Mouse (Mus musculus): ENCODE data around the gene Serpinb6a. TPM values are rescaled to one million over a fixed set of nuclear protein-coding genes. Genes with fewer than 3 reads are reported as not detected.

Gene Serpinb6a
- 323 TPM for polyA plus RNA-seq (2012; fragmentation: generic; extraction: Trizol)
- long read RNA-seq, experiment 1, transcript Serpinb6a-202 (7 exons, 1,547 nt) = major isoform, 344 of 525 reads
- long read RNA-seq, experiment 1, partial matches to known transcripts = 69 of 525 reads
- long read RNA-seq, experiment 1, other reads (novel, unspliced or antisense) = 108 of 525 reads
- long read RNA-seq, experiment 2, transcript Serpinb6a-202 (7 exons, 1,547 nt) = major isoform, 1,008 of 1,117 reads
- long read RNA-seq, experiment 2, transcript Serpinb6a-203 (8 exons, 1,504 nt) = minor isoform, 9 of 1,117 reads
- long read RNA-seq, experiment 2, partial matches to known transcripts = 37 of 1,117 reads
- long read RNA-seq, experiment 2, other reads (novel, unspliced or antisense) = 61 of 1,117 reads

DNA sequence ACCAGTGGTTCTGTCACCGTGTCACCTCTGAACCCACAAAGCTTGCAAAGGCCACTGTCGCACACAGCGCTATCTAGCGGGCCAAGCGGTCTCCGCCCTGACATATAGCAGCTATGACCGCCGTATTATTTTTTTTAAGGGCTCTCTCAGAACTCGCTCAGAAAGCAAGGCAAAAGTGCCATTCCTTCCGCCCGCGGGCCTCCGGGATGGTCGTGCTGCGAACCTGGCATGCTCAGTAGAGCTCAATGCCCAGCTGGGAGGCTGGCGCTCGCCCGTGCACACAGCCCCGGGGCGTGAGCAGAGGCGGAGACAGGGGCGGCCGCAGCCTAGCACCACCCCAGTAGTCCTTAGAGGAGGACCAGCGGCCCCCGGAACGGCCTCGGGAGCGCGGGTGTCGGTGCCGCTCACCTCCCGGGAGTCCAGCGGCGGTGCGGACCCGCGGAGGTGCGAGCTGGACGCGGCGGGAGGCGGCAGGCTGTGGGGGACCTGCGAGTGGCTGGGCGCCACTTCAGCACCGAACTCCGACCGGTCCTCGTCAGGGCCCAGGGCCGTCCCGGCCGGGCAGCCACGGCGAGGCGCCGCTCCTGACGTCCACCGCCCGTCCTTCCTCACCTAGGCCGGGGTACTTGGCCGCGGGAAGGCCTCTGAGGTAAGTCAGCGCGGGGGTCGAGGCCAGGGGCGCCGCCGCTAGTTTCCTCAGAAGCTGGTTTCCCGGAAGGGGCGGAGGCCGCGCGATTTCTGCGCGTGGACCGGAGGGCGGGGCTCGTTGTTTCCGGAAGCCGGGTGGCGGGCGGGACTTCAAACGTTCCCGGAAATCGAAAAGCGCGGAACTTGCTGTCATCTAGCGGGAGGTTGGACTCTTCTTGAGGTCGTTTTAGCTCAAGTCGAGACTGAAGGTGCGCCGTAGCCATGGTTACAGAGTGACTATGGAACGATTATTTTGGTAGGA lies at the start of gene Serpinb6a, which contains the start of gene Ripk1:
Gene Serpinb6a (minus strand): TSS at position 737 of the 949 bp plus-strand sequence.
Gene Ripk1 (plus strand): TSS at position 306 of the 949 bp plus-strand sequence.
- H3K79me3 ChIP-seq (ENCODE audit: low read depth) = peaks cover 31% of the 10 kb centered on the region
- H3K27me3 ChIP-seq (ENCODE audit: control insufficient read depth, insufficient read depth, insufficient read length) = no peaks in the 10 kb centered on the region
- peak within 1 kb of the TSS; percentile 75 for H3ac ChIP-seq (ENCODE audit: control insufficient read depth, insufficient read length, low read depth)
- H3K4me3 ChIP-seq (ENCODE audit: insufficient read depth, poor library complexity, severe bottlenecking) = peak within 1 kb of the TSS; percentile 87
- H3K79me2 ChIP-seq (ENCODE audit: control insufficient read depth, insufficient read depth) = peaks cover 47% of the 10 kb centered on the region
- TF ChIP-seq MAX (IDR thresholded peaks at IDR 0.05) (peak; percentile 75), CEBPB (IDR thresholded peaks at IDR 0.05; ENCODE audit: low read depth) (no peak), CTCF (IDR thresholded peaks at IDR 0.05; ENCODE audit: control insufficient read depth, insufficient read depth, insufficient read length) (no peak)
- peaks cover 4% of the 10 kb centered on the region for H3K36me3 ChIP-seq (ENCODE audit: control insufficient read depth, insufficient read depth)

GRCm38 (mm10) chr13:34051692-34052091 lies 49.1 kb upstream of the Serpinb6a start:
- Histone ChIP-seq H3K4me3 (ENCODE audit: insufficient read depth, poor library complexity, severe bottlenecking) (no peak overlapping the region), H3K79me2 (ENCODE audit: control insufficient read depth, insufficient read depth) (no peaks in the 10 kb centered on the region), H3K36me3 (ENCODE audit: control insufficient read depth, insufficient read depth) (no peaks in the 10 kb centered on the region), H3ac (ENCODE audit: control insufficient read depth, insufficient read length, low read depth) (no peak overlapping the region), H3K27me3 (ENCODE audit: control insufficient read depth, insufficient read depth, insufficient read length) (no peaks in the 10 kb centered on the region), H3K79me3 (ENCODE audit: low read depth) (no peaks in the 10 kb centered on the region)
- TF ChIP-seq MYOG (IDR thresholded peaks at IDR 0.05; ENCODE audit: control insufficient read depth, extremely low read depth, insufficient read length) = no peak
- no peak for TF ChIP-seq USF1 (IDR thresholded peaks at IDR 0.05; ENCODE audit: low read depth)
- TF ChIP-seq MYOD1 (IDR thresholded peaks at IDR 0.05; ENCODE audit: control insufficient read depth, insufficient read length, low read depth) = no peak
- no peak for TF ChIP-seq CTCF (IDR thresholded peaks at IDR 0.05; ENCODE audit: control insufficient read depth, insufficient read depth, insufficient read length)
- TF ChIP-seq FOSL1 (IDR thresholded peaks at IDR 0.05; ENCODE audit: insufficient read depth, low read length, poor library complexity, severe bottlenecking) = no peak
- TF ChIP-seq MAX (IDR thresholded peaks at IDR 0.05) = no peak
- no peak for TF ChIP-seq CEBPB (IDR thresholded peaks at IDR 0.05; ENCODE audit: low read depth)

DNA sequence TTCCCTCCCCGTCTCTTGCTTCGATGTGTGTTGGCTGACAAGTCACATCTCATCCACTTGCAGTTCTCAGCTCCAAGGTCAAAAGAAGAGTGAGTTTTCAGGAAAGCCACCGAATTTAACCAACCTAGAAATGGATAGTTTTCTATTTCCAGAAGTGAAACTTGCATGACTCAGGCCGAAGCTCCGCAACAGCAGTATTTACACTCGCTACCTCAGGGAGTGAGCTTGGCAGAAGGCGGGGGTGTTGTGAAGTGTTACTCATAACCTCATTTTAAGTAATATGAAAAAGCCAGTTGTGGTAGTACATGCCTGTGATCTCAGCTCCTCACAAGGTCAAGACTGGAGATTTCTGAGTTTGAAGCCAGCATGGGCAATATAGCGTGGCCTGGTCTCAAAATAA lies 47.9 kb upstream of the Serpinb6a start:
- no peaks in the 10 kb centered on the region for H3K27me3 ChIP-seq (ENCODE audit: control insufficient read depth, insufficient read depth, insufficient read length)
- no peaks in the 10 kb centered on the region for H3K79me2 ChIP-seq (ENCODE audit: control insufficient read depth, insufficient read depth)
- no peaks in the 10 kb centered on the region for H3K79me3 ChIP-seq (ENCODE audit: low read depth)
- TF ChIP-seq MYOG (IDR thresholded peaks at IDR 0.05; ENCODE audit: control insufficient read depth, extremely low read depth, insufficient read length) = no peak
- no peak for TF ChIP-seq MAX (IDR thresholded peaks at IDR 0.05)
- no peak for TF ChIP-seq CTCF (IDR thresholded peaks at IDR 0.05; ENCODE audit: control insufficient read depth, insufficient read depth, insufficient read length)
- H3K4me3 ChIP-seq (ENCODE audit: insufficient read depth, poor library complexity, severe bottlenecking) = no peak overlapping the region
- H3ac ChIP-seq (ENCODE audit: control insufficient read depth, insufficient read length, low read depth) = no peak overlapping the region
- H3K36me3 ChIP-seq (ENCODE audit: control insufficient read depth, insufficient read depth) = no peaks in the 10 kb centered on the region

DNA sequence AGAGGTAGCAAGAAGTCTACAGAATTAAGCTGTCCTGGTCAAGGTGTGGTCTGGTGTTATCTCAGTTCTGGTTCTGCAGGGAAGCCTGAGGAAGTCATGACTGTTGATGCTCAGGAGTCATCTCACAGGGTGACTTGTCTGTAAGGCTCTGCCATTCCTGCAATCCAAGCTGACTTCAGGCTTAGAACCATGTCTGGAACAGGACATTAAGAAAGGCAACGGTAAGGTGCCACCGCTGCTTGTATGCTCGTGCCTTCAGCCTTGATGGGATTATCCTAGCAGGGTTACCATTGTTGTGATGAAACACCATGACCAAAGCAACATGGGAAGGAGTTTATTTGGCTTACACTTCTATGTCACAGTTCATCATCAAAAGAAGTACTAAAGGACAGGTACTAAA lies 44.9 kb upstream of the Serpinb6a start:
- TF ChIP-seq CEBPB (IDR thresholded peaks at IDR 0.05; ENCODE audit: low read depth) (no peak), CTCF (IDR thresholded peaks at IDR 0.05; ENCODE audit: control insufficient read depth, insufficient read depth, insufficient read length) (no peak), USF1 (IDR thresholded peaks at IDR 0.05; ENCODE audit: low read depth) (no peak)
- H3K79me2 ChIP-seq (ENCODE audit: control insufficient read depth, insufficient read depth) = no peaks in the 10 kb centered on the region
- no peaks in the 10 kb centered on the region for H3K79me3 ChIP-seq (ENCODE audit: low read depth)
- H3K4me3 ChIP-seq (ENCODE audit: insufficient read depth, poor library complexity, severe bottlenecking) = no peak overlapping the region
- H3ac ChIP-seq (ENCODE audit: control insufficient read depth, insufficient read length, low read depth) = no peak overlapping the region
- no peaks in the 10 kb centered on the region for H3K27me3 ChIP-seq (ENCODE audit: control insufficient read depth, insufficient read depth, insufficient read length)
- no peaks in the 10 kb centered on the region for H3K36me3 ChIP-seq (ENCODE audit: control insufficient read depth, insufficient read depth)

- peak; percentile 93 for TF ChIP-seq CEBPB (IDR thresholded peaks at IDR 0.05; ENCODE audit: low read depth)
- TF ChIP-seq MAX (IDR thresholded peaks at IDR 0.05) = no peak
- TF ChIP-seq CTCF (IDR thresholded peaks at IDR 0.05; ENCODE audit: control insufficient read depth, insufficient read depth, insufficient read length) = peak; percentile 56
- Histone ChIP-seq H3ac (ENCODE audit: control insufficient read depth, insufficient read length, low read depth) (no peak overlapping the region), H3K4me3 (ENCODE audit: insufficient read depth, poor library complexity, severe bottlenecking) (no peak overlapping the region), H3K79me3 (ENCODE audit: low read depth) (no peaks in the 10 kb centered on the region), H3K79me2 (ENCODE audit: control insufficient read depth, insufficient read depth) (no peaks in the 10 kb centered on the region), H3K36me3 (ENCODE audit: control insufficient read depth, insufficient read depth) (no peaks in the 10 kb centered on the region), H3K27me3 (ENCODE audit: control insufficient read depth, insufficient read depth, insufficient read length) (no peaks in the 10 kb centered on the region)
Observed at GRCm38 (mm10) chr13:34046421-34047012, 43.9 kb upstream of the Serpinb6a start.
